In genomic region chr2:29451368-29451999, GRCm38 (mm10) we compare ENCODE assay signal across 12 mouse cellular contexts.
DNase-seq lines count a peak whose midpoint lies in the region; ATAC-seq and TF ChIP-seq lines count a peak whose summit lies in the region.
"Had no signal": no experiment of that assay in that cellular context is flagged by ENCODE, and none has a peak within 500 bp of the region (broad histone marks: within the 10 kb centered on the region; RNA-seq: fewer than 3 reads in every experiment).

No protein-coding gene starts in this region.

- WGBS in liver, postnatal 0 days (ENCODE audit: insufficient replicate concordance): 81% methylated on average over 14 of the region's 14 CpGs

- H3K9ac ChIP-seq in liver, postnatal 0 days (replicated peaks): no peak overlapping the region

- TF ChIP-seq POLR2A in brain, embryonic 14.5 days (IDR thresholded peaks at IDR 0.05; ENCODE audit: borderline replicate concordance, extremely low read depth, insufficient read depth, insufficient read length, poor library complexity, severe bottlenecking): no peak

- no peak overlapping the region for H3K27ac ChIP-seq in liver, postnatal 0 days (ENCODE audit: low read depth)
- H3K27ac ChIP-seq: limb, embryonic 10.5 days; macrophage had no signal

- no peak overlapping the region for H3K4me3 ChIP-seq in liver, postnatal 0 days (ENCODE audit: low read depth, low read length)
- H3K4me3 ChIP-seq: limb, embryonic 10.5 days had no signal

- peak; percentile 82 for DNase-seq in layer of hippocampus, adult 9-11 months
- DNase-seq in layer of hippocampus, postnatal 10 days (ENCODE audit: low spot score in 2 of 2): no peak
- peak; percentile 87 for DNase-seq in brain, embryonic 14.5 days (ENCODE audit: low read depth)
- DNase-seq in embryo, embryonic 11 days: peak; percentile 26
- DNase-seq in lung, postnatal 10 days: peak; percentile 59
- no peak for DNase-seq in adrenal gland, postnatal 25 days
- DNase-seq in liver, postnatal 0 days: no peak
- DNase-seq in cerebellum, postnatal 4 days (ENCODE audit: low spot score in 2 of 2): no peak
- DNase-seq: cerebellum, postnatal 25 days; kidney, adult 8-10 months had no signal

- no peak for ATAC-seq in liver, postnatal 0 days

- H3K36me3 ChIP-seq in liver, postnatal 0 days (replicated peaks; ENCODE audit: insufficient read depth, low read length): no peaks in the 10 kb centered on the region
- H3K36me3 ChIP-seq: limb, embryonic 10.5 days had no signal

- TF ChIP-seq EP300 in liver, postnatal 0 days (IDR thresholded peaks at IDR 0.05; ENCODE audit: low read depth): no peak

- no peak for TF ChIP-seq CTCF in brain, embryonic 14.5 days (IDR thresholded peaks at IDR 0.05; ENCODE audit: borderline replicate concordance, extremely low read depth, insufficient read depth, insufficient read length)
- TF ChIP-seq CTCF in liver, postnatal 0 days (IDR thresholded peaks at IDR 0.05; ENCODE audit: low read depth): no peak

- H3K4me1 ChIP-seq in liver, postnatal 0 days (ENCODE audit: insufficient read depth): no peaks in the 10 kb centered on the region

- no peak overlapping the region for H3K4me2 ChIP-seq in liver, postnatal 0 days (ENCODE audit: low read depth, low read length)

- no peaks in the 10 kb centered on the region for H3K27me3 ChIP-seq in liver, postnatal 0 days (ENCODE audit: insufficient read depth, low read length)

- H3K9me3 ChIP-seq in liver, postnatal 0 days (ENCODE audit: low read length): no peaks in the 10 kb centered on the region
- H3K9me3 ChIP-seq: limb, embryonic 10.5 days had no signal

Comparison
In these comparisons a context has a peak if more than half of its experiments do, and no peak if none do; other contexts are left out.
1. DNase-seq: peak in layer of hippocampus, adult 9-11 months (single experiment), brain, embryonic 14.5 days (single experiment), embryo, embryonic 11 days (single experiment) and lung, postnatal 10 days (single experiment); none in layer of hippocampus, postnatal 10 days (0 of 2), adrenal gland, postnatal 25 days (single experiment), liver, postnatal 0 days (single experiment) and cerebellum, postnatal 4 days (0 of 2).